Mouse (Mus musculus) G1E (cell line): ENCODE measurements around the gene Etnk2.

Experiments used
- CTCF ChIP-seq: IDR thresholded peaks from 2 replicates; pipeline ENCODE4 v1.5.1; 2012; ENCODE audit warnings: low read depth, low read length, inconsistent platforms, mixed read lengths
- GATA1 ChIP-seq: IDR thresholded peaks from 2 replicates; pipeline ENCODE4 v1.6.1; 2012; ENCODE audit warnings: borderline replicate concordance, low read length, inconsistent platforms, mixed read lengths
- POLR2AphosphoS5 ChIP-seq: IDR thresholded peaks from 2 replicates; pipeline ENCODE4 v1.6.1; 2012; ENCODE audit warnings: low read depth, low read length, inconsistent platforms; ENCODE audit not compliant: insufficient replicate concordance
- TAL1 ChIP-seq: conservative IDR thresholded peaks from 2 replicates; pipeline ENCODE4 v1.6.1; 2012; ENCODE audit warnings: low read depth, low read length, inconsistent platforms, mixed read lengths

- no peak for TF ChIP-seq CTCF
- no peak for TF ChIP-seq TAL1
- no peak for TF ChIP-seq POLR2AphosphoS5
- no peak for TF ChIP-seq GATA1
Observed at GRCm38 (mm10) chr1:133346531-133346930, 16.8 kb upstream of the Etnk2 start.
